Mouse (Mus musculus) G1E (cell line): Measurements from ENCODE around the gene Esyt1. TPM values are rescaled to one million over a fixed set of nuclear protein-coding genes. Genes with fewer than 3 reads are reported as not detected.

Source experiments
- ATAC-seq: 2 replicates; pipeline ENCODE4 v1.8.0; 2016; ENCODE audit warnings: mild to moderate bottlenecking; ENCODE audit not compliant: insufficient number of reproducible peaks, poor library complexity, low FRiP score, severe bottlenecking; ENCODE audit errors: extremely low read depth
- DNase-seq: peaks from one replicate; pipeline ENCODE4 v3.0.0; 2012; ENCODE audit warnings: low spot score
- H3K27me3 ChIP-seq: 2 replicates; pipeline ENCODE4 v1.6.1; 2012; ENCODE audit warnings: mild to moderate bottlenecking, low read length, inconsistent platforms; ENCODE audit not compliant: insufficient read depth
- H3K36me3 ChIP-seq: replicated peaks from 2 replicates; pipeline ENCODE3; 2012; ENCODE audit warnings: mild to moderate bottlenecking, inconsistent platforms
- H3K4me1 ChIP-seq: 2 replicates; pipeline ENCODE4 v1.6.1; 2012; ENCODE audit warnings: low read depth, low read length, inconsistent platforms, mixed read lengths; ENCODE audit not compliant: insufficient read depth
- H3K4me3 ChIP-seq: 2 replicates; pipeline ENCODE4 v1.5.1; 2012; ENCODE audit warnings: low read depth, mild to moderate bottlenecking, inconsistent platforms, low read length, moderate library complexity, mixed read lengths
- H3K9me3 ChIP-seq: replicated peaks from 2 replicates; pipeline ENCODE4 v1.6.1; 2012; ENCODE audit warnings: inconsistent platforms
- CTCF ChIP-seq: IDR thresholded peaks from 2 replicates; pipeline ENCODE4 v1.5.1; 2012; ENCODE audit warnings: low read depth, low read length, inconsistent platforms, mixed read lengths
- GATA1 ChIP-seq: IDR thresholded peaks from 2 replicates; pipeline ENCODE4 v1.6.1; 2012; ENCODE audit warnings: borderline replicate concordance, low read length, inconsistent platforms, mixed read lengths
- GATA2 ChIP-seq: IDR thresholded peaks from 2 replicates; pipeline ENCODE4 v1.6.1; 2012; ENCODE audit warnings: low read depth, low read length, inconsistent platforms, borderline replicate concordance
- POLR2AphosphoS5 ChIP-seq: IDR thresholded peaks from 2 replicates; pipeline ENCODE4 v1.6.1; 2012; ENCODE audit warnings: low read depth, low read length, inconsistent platforms; ENCODE audit not compliant: insufficient replicate concordance
- TAL1 ChIP-seq: conservative IDR thresholded peaks from 2 replicates; pipeline ENCODE4 v1.6.1; 2012; ENCODE audit warnings: low read depth, low read length, inconsistent platforms, mixed read lengths
- polyA plus RNA-seq: library from polyadenylated mRNA; stranded (reverse); fragments of >175 nt; gene quantifications from 2 replicates; pipeline ENCODE4 v1.2.3, GENCODE M21; 2012
- total RNA-seq, 2 experiments: library from RNA; stranded (forward) in 1 of 2; stranded (reverse) in 1 of 2; fragments of 200-1000 nt in 1 of 2; fragments of >200 nt in 1 of 2; fragmentation: Nextera tagmentation in 1 of 2; gene quantifications; 2 replicates each; pipeline ENCODE4 v1.2.3; 2014 to 2017

Esyt1 gene
- total and polyA plus RNA-seq, 3 experiments = 36.0 to 98.1 (median 80.2) TPM

DNA sequence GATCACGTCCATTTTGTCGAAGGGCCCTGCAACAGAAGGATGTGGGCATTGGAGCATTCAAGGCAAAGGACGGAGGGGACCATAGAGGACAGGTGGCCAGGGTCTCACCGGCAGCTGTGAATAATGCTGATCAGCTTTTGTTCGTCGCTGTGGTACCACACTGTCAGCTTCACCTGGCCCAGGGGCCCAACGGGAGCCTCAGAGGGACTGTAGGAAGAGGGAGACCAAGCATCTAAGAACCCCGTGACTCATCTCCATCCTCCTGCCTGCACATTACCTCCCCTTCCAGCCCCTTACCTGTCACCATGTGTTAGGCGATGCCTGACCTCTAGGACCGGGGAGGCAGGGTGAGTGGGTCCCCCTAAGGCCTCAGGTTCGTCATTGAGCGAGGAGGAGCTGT, 13.9 kb downstream of the Esyt1 start:
- ATAC-seq = no peak
- peaks cover 16% of the 10 kb centered on the region for H3K4me1 ChIP-seq
- H3K27me3 ChIP-seq = no peaks in the 10 kb centered on the region
- TF ChIP-seq CTCF (no peak), GATA1 (no peak), TAL1 (no peak), POLR2AphosphoS5 (no peak), GATA2 (no peak)
- H3K9me3 ChIP-seq = no peaks in the 10 kb centered on the region
- no peak overlapping the region for H3K4me3 ChIP-seq
- peaks cover 86% of the 10 kb centered on the region for H3K36me3 ChIP-seq
- no peak for DNase-seq

- Histone ChIP-seq H3K27me3 (no peaks in the 10 kb centered on the region), H3K36me3 (peaks cover 86% of the 10 kb centered on the region), H3K9me3 (no peaks in the 10 kb centered on the region), H3K4me3 (no peak overlapping the region), H3K4me1 (peaks cover 10% of the 10 kb centered on the region; the same call in 1 of the 2 replicates)
- ATAC-seq (no peak), DNase-seq (no peak)
- TF ChIP-seq GATA1 = no peak
- no peak for TF ChIP-seq TAL1
- TF ChIP-seq CTCF = no peak
- TF ChIP-seq POLR2AphosphoS5 = no peak
- no peak for TF ChIP-seq GATA2
These were observed 14.5 kb downstream of the Esyt1 start for GRCm38 (mm10) chr10:128511189-128511588.

DNA sequence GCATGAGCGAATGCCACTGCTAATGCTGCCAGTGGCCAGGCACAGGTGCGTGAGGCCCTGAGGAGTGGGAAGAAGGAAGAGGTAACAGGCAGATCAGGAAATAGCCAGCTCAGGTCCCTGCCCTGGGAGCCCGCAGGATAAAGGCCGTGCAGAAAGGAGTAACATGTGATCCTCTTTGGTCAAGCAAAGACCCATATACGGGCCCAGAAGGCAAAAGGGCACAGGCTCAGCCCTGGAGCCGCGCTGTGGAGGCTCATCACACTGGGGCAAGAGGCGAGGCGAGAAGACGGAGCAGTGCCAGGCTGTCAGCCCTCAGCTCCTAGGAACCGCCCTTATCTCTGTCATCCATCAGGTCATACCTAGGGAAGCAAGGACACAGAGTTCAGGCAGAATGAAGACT, 15.4 kb downstream of the Esyt1 start:
- no peak for TF ChIP-seq GATA2
- no peak for TF ChIP-seq TAL1
- TF ChIP-seq CTCF = no peak
- no peak for TF ChIP-seq POLR2AphosphoS5
- TF ChIP-seq GATA1 = no peak
- H3K36me3 ChIP-seq = peaks cover 83% of the 10 kb centered on the region

DNA sequence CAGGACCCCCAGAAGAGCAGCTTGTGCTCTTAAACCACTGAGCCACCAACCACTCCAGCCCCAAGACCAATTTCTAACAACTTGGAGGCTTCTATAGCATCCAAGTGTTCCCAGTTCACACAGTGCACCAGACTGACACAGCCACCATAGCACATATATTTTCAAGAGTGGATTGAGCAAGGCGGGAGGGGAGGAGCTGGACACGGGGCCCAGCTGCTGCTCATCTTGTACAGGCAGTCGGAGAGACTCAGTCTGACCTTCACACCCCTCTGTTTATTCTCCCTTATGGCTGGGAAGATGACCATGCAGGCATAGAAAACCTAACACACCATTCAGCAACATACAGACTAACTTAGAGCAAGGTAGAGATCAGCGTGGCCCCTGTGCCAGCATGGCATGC, 15.8 kb downstream of the Esyt1 start:
- ATAC-seq (no peak), DNase-seq (no peak)
- no peaks in the 10 kb centered on the region for H3K27me3 ChIP-seq
- TF ChIP-seq GATA1 (no peak), TAL1 (no peak), GATA2 (no peak), CTCF (no peak), POLR2AphosphoS5 (no peak)
- H3K4me1 ChIP-seq = peaks cover 17% of the 10 kb centered on the region
- H3K9me3 ChIP-seq = 0 out of 2 replicates have a peak, but pooled peaks cover 4% of the 10 kb centered on the region
- no peak overlapping the region for H3K4me3 ChIP-seq
- H3K36me3 ChIP-seq = peaks cover 79% of the 10 kb centered on the region

More for the DNA sequence above, 15.4 kb downstream of the Esyt1 start:
- Histone ChIP-seq H3K9me3 (0 out of 2 replicates have a peak, but pooled peaks cover 4% of the 10 kb centered on the region), H3K27me3 (no peaks in the 10 kb centered on the region), H3K4me1 (peaks cover 15% of the 10 kb centered on the region; the same call in 1 of the 2 replicates), H3K4me3 (no peak overlapping the region)
- ATAC-seq (no peak), DNase-seq (no peak)

GRCm38 (mm10) chr10:128509203-128509602, 16.5 kb downstream of the Esyt1 start:
- Histone ChIP-seq H3K4me1 (peaks cover 24% of the 10 kb centered on the region), H3K4me3 (no peak overlapping the region), H3K36me3 (peaks cover 81% of the 10 kb centered on the region), H3K27me3 (no peaks in the 10 kb centered on the region), H3K9me3 (0 out of 2 replicates have a peak, but pooled peaks cover 4% of the 10 kb centered on the region)
- TF ChIP-seq GATA1 (no peak), GATA2 (no peak)
- DNase-seq (no peak), ATAC-seq (no peak)

DNA sequence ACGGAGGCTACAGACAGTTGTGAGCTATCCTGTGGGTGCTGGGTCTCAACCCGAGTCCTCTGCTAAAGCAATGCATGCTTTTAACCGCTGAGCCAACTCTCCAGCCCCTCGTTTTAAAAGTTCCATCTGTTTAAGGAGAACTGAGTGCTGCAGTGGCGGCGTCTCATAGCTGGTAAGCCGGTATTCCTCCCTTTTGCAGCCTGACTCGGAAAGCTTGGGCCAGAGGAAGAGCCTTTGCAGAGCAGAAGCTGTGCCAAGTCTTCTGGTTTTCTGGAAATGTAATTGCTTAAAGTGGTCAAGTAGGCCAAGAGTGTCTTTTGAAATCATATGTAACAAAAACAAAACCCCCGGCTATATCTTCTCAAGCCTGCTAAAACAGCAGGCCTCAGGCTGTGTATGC, 17.4 kb downstream of the Esyt1 start:
- no peak overlapping the region for H3K4me3 ChIP-seq
- peaks cover 76% of the 10 kb centered on the region for H3K36me3 ChIP-seq
- 0 out of 2 replicates have a peak, but pooled peaks cover 4% of the 10 kb centered on the region for H3K9me3 ChIP-seq
- H3K4me1 ChIP-seq = peaks cover 33% of the 10 kb centered on the region
- no peak for TF ChIP-seq CTCF
- TF ChIP-seq TAL1 = no peak
- no peak for TF ChIP-seq POLR2AphosphoS5
- no peak for TF ChIP-seq GATA1
- H3K27me3 ChIP-seq = no peaks in the 10 kb centered on the region
- no peak for ATAC-seq
- no peak for DNase-seq
